Mouse (Mus musculus): ENCODE measurements around the gene Naa11.

Naa11 gene

GRCm38 (mm10) chr5:97345129-97345528 lies 47.0 kb downstream of the Naa11 start:
- DNase-seq (ENCODE audit: low spot score in 2 of 2): no peak

- DNase-seq (ENCODE audit: low spot score in 2 of 2): no peak
Observed at GRCm38 (mm10) chr5:97344144-97344543, 48.0 kb downstream of the Naa11 start.

- DNase-seq (ENCODE audit: low spot score in 2 of 2): no peak
Observed at GRCm38 (mm10) chr5:97334794-97335193, 57.4 kb downstream of the Naa11 start.
